Mouse (Mus musculus) kidney, postnatal 0 days (tissue): ENCODE measurements around the gene Hikeshi. TPM values are rescaled to one million over a fixed set of nuclear protein-coding genes. Genes with fewer than 3 reads are reported as not detected.

ENCODE experiments used
- ATAC-seq: fragments of 200-750 bp; cut with Nextera tagmentation; replicated peaks from 2 replicates; pipeline ENCODE4 v1.8.0; 2017; ENCODE audit warnings: low read depth, moderate number of reproducible peaks, moderate TSS enrichment, moderate library complexity; ENCODE audit not compliant: low FRiP score
- DNase-seq: peaks from one replicate; pipeline ENCODE4 v3.0.0-alpha.2; 2016; ENCODE audit warnings: low spot score
- H3K27ac ChIP-seq: fragments of 300-500 bp; sonication (generic); 2 replicates; pipeline ENCODE4 v1.5.1; 2014; ENCODE audit warnings: mild to moderate bottlenecking
- H3K27me3 ChIP-seq: fragments of 300-500 bp; sonication (generic); 2 replicates; pipeline ENCODE4 v1.6.1; 2014; ENCODE audit warnings: low read length, mixed read lengths; ENCODE audit not compliant: insufficient read depth
- H3K36me3 ChIP-seq: fragments of 300-500 bp; sonication (generic); 2 replicates; pipeline ENCODE4 v1.6.1; 2014; ENCODE audit warnings: low read length, mixed read lengths; ENCODE audit not compliant: insufficient read depth
- H3K4me1 ChIP-seq: fragments of 300-500 bp; sonication (generic); replicated peaks from 2 replicates; pipeline ENCODE4 v1.6.1; 2014; ENCODE audit warnings: antibody characterized with exemption, low read length, mixed read lengths; ENCODE audit not compliant: insufficient read depth
- H3K4me2 ChIP-seq: fragments of 300-500 bp; sonication (generic); 2 replicates; pipeline ENCODE4 v1.6.1; 2014; ENCODE audit warnings: mild to moderate bottlenecking, low read length, moderate library complexity, mixed read lengths
- H3K4me3 ChIP-seq: fragments of 300-500 bp; sonication (generic); replicated peaks from 2 replicates; pipeline ENCODE4 v1.5.1; 2014; ENCODE audit warnings: low read depth, low read length
- H3K9ac ChIP-seq: fragments of 300-500 bp; sonication (generic); 2 replicates; pipeline ENCODE4 v1.6.1; 2014; ENCODE audit warnings: low read depth, low read length
- H3K9me3 ChIP-seq: fragments of 300-500 bp; sonication (generic); replicated peaks from 2 replicates; pipeline ENCODE4 v1.6.1; 2016; ENCODE audit warnings: low read length, inconsistent platforms, mixed read lengths
- CTCF ChIP-seq: IDR thresholded peaks from 2 replicates; pipeline ENCODE4 v1.5.1; 2016; ENCODE audit warnings: antibody characterized with exemption, low read depth, mild to moderate bottlenecking, moderate library complexity
- WGBS: fragments of 180-500 bp; shearing (Covaris S2); extraction: QIAGEN DNeasy Blood & Tissue Kit; methylation state at CpG from one replicate; pipeline ENCODE4 v1.1.7; 2014; 5-methylcytosine and 5-hydroxymethylcytosine counted together
- polyA plus RNA-seq: library from polyadenylated mRNA; unstranded; fragments of >200 nt; fragmentation: Nextera tagmentation; extraction: Ambion mirVana; gene quantifications from 2 replicates; pipeline ENCODE4 v1.2.1, GENCODE M21; 2015

Hikeshi gene
- polyA plus RNA-seq, 1 experiment from 2014 or later = 138 TPM

DNA sequence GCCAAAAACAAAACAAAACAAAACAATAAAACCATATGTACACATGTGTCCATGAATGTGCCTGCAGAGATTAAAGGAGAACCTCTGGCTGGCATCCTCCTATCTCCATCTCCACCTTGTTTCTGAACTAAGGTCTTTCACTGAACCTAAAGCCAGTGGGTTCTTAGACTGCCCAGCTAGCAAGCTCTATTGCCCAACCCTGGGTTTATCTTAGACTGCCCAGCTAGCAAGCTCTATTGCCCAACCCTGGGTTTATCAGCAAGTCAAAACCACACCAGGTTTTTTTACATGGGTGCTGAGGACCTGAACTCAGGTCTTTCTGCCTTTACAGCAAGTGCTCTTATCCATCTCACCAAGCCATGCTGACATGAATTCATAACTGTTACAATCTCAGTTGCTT is 22.1 kb upstream of the Hikeshi start:
- Histone ChIP-seq H3K4me1 (no peaks in the 10 kb centered on the region), H3K27ac (no peak overlapping the region), H3K36me3 (peaks cover 45% of the 10 kb centered on the region), H3K4me3 (no peak overlapping the region), H3K9ac (no peak overlapping the region), H3K4me2 (no peak overlapping the region), H3K27me3 (no peaks in the 10 kb centered on the region), H3K9me3 (no peaks in the 10 kb centered on the region)
- ATAC-seq (no peak), DNase-seq (no peak)
- no peak for TF ChIP-seq CTCF

DNA sequence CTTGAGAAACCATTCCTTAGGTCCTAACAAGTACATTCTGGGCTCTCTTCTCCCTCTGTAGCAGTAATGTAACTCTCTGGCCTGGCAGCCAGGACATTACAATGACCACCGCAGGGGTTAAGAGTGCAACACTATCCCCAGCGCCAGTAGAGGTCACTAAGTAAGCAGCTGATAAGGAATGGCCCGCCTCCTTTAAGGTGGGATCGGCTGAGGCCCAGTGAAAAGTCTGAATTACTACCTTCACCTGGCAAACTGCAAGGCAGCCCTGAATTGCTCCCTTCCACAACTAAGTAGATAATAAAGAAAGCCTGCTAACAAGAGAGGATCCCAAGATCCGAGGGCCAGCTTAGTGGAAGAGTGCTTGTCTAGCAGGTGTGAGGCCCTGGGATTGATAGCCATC is 16.3 kb upstream of the Hikeshi start:
- Histone ChIP-seq H3K36me3 (peaks cover 27% of the 10 kb centered on the region; the same call in 1 of the 2 replicates), H3K9ac (no peak overlapping the region), H3K4me3 (no peak overlapping the region), H3K9me3 (no peaks in the 10 kb centered on the region), H3K27me3 (no peaks in the 10 kb centered on the region), H3K27ac (no peak overlapping the region), H3K4me1 (no peaks in the 10 kb centered on the region), H3K4me2 (no peak overlapping the region)
- no peak for ATAC-seq
- no peak for DNase-seq
- WGBS = 46% methylated on average over 5 of the region's 5 CpGs
- TF ChIP-seq CTCF = no peak

DNA sequence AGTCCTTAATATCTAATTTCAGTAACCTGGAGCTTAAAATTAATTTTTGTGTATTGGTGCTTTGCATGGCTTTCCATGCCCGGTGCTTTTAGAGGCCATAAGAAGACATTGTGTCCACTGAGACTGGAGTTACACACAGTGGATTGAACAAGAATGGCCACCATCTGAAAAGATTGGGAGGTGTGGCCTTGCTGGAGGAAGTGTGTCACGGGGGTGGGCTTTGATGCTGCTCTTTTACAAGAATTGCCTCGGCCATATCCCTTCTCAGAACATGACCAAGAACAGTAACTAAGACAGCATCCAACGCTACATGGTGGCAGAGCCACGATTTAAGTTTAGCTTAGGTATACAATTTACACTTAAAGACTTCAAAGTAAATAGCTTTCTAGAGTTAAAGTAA is 13.3 kb upstream of the Hikeshi start:
- H3K27me3 ChIP-seq = no peaks in the 10 kb centered on the region
- H3K9ac ChIP-seq = no peak overlapping the region
- no peaks in the 10 kb centered on the region for H3K9me3 ChIP-seq
- no peak for TF ChIP-seq CTCF
- WGBS = 86% methylated on average over 5 of the region's 5 CpGs
- DNase-seq (no peak), ATAC-seq (no peak)
- H3K27ac ChIP-seq = no peak overlapping the region
- no peak overlapping the region for H3K4me2 ChIP-seq
- H3K36me3 ChIP-seq = peaks cover 13% of the 10 kb centered on the region; the same call in 1 of the 2 replicates
- no peaks in the 10 kb centered on the region for H3K4me1 ChIP-seq
- no peak overlapping the region for H3K4me3 ChIP-seq

DNA sequence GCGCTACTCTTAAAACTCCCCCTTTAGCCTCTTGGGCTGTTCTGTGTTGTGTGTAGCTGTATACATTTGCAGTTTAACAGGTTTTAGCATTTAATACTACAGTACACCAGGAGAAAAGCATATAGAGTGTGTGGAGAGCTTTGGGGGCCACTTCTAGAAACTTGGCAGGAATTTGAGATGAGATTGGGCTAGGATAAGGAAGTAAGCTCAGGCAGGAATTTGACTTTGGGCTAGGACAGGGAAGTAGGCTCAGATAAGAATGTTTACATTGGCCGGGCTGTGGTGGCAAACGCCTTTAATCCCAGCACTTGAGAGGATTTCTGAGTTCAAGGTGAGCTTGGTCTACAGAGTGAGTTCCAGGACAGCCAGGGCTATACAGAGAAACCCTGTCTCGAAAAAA is 8.4 kb upstream of the Hikeshi start:
- no peak overlapping the region for H3K4me3 ChIP-seq
- DNase-seq = no peak
- no peak overlapping the region for H3K9ac ChIP-seq
- H3K27ac ChIP-seq = no peak overlapping the region
- H3K9me3 ChIP-seq = no peaks in the 10 kb centered on the region
- no peak for ATAC-seq
- TF ChIP-seq CTCF = no peak
- H3K36me3 ChIP-seq = no peaks in the 10 kb centered on the region
- 67% methylated on average over 4 of the region's 4 CpGs for WGBS
- H3K27me3 ChIP-seq = no peaks in the 10 kb centered on the region
- H3K4me2 ChIP-seq = no peak overlapping the region
- no peaks in the 10 kb centered on the region for H3K4me1 ChIP-seq

DNA sequence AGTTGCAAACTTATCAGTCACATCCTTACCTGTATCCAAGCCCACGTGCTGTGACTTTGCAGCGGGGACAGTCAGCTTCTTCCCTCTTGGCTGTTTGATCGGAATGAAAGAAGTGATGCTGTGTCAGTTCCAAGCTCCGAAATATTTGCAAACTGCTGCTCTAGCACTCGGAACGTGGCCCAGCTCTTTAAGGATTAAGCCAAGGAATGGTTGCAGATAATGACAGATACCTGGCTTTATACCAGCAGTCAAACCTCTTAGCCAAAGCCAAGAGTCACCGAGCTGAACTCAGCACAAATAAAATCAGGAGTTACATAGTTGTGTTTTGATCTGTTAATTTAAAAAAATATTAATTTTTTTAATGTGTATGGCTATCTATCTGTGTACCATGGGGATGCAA is 7.0 kb upstream of the Hikeshi start:
- 70% methylated on average over 7 of the region's 7 CpGs for WGBS
- no peak overlapping the region for H3K27ac ChIP-seq
- ATAC-seq (no peak), DNase-seq (no peak)
- H3K4me2 ChIP-seq = no peak overlapping the region
- H3K4me3 ChIP-seq = no peak overlapping the region
- TF ChIP-seq CTCF = no peak
- no peaks in the 10 kb centered on the region for H3K4me1 ChIP-seq
- no peaks in the 10 kb centered on the region for H3K9me3 ChIP-seq
- H3K9ac ChIP-seq = no peak overlapping the region
- H3K27me3 ChIP-seq = no peaks in the 10 kb centered on the region
- no peaks in the 10 kb centered on the region for H3K36me3 ChIP-seq

DNA sequence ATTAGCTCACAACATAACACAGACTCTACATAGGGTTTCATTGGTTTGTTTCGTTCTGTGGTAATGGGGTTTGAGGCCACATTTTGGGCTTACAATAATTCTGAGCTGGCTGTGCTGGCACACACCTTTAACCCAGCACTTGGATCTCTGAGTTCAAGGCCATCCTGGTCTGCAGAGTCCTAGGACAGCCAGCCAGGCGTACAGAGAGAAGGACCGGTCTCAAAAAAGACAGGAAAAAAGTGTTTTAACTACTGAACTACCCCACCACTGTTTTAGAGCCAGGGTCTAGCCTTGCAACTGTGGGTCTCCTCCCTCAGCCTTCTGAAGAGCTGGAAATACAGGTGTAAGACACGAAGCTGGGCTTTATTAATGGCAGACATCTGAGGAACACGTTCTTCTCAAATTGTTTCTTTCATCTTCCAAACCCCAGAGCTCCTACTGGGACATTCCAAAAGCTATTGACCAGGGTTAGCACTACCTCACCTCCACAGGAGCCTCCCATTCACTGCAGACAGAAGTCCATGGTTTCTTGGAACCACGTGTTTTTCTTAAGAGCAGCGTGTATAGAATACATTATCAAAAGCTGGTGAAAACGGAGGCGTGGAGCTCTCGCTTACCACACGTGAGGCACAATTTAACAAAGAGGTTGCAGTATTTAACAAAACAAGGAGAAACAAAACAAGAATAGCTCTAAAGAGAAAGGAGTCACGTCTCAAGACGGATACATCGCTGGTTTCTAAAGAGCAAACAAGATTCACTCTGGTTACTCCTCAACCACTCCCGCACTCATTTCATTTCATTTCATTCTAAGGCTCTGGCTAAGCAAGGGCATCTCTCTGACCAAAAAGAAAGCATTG is 1.3 kb downstream of the Hikeshi start:
- no peak for ATAC-seq
- no peaks in the 10 kb centered on the region for H3K36me3 ChIP-seq
- peak overlapping the region; percentile 83; the same call in 1 of the 2 replicates for H3K9ac ChIP-seq
- no peak for TF ChIP-seq CTCF
- H3K9me3 ChIP-seq = no peaks in the 10 kb centered on the region
- H3K27ac ChIP-seq = 0 out of 2 replicates have a peak overlapping the region, but pooled peaks have one; percentile 94
- no peaks in the 10 kb centered on the region for H3K27me3 ChIP-seq
- peak overlapping the region; percentile 83 for H3K4me3 ChIP-seq
- H3K4me1 ChIP-seq = no peaks in the 10 kb centered on the region; the same call in 1 of the 2 replicates
- 50% methylated on average over 15 of the region's 15 CpGs for WGBS
- DNase-seq = peak; percentile 21
- H3K4me2 ChIP-seq = peak overlapping the region; percentile 74
